ENCODE assay signal across 9 mouse cellular contexts in the genomic region with DNA sequence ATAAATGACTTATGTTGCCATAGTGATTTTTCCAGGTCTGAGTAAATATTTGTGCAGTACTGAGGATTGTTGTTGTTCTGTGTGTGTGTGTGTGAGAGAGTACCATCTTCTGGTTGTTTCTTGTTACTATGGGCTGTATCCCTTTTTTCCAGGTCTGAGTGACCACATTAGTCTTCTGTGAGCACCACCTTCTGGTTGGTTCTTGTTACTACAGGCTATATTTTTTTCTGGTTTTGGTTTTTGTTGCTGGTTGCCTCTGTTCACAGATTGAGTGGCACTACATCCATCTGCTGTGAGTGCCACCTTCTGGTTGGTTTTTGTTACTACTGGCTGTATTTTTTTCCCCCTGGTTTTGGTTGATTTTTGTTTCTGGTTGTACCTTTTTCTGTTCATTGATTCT. TPM values are rescaled to one million over a fixed set of nuclear protein-coding genes. Genes with fewer than 3 reads are reported as not detected.
DNase-seq lines count a peak whose midpoint lies in the region; ATAC-seq and TF ChIP-seq lines count a peak whose summit lies in the region.
"Had no signal": no experiment of that assay in that cellular context is flagged by ENCODE, and none has a peak within 500 bp of the region (broad histone marks: within the 10 kb centered on the region; RNA-seq: fewer than 3 reads in every experiment).

No protein-coding gene starts in this region.

- no peaks in the 10 kb centered on the region for H3K4me1 ChIP-seq in liver, embryonic 14.5 days (replicated peaks; ENCODE audit: control insufficient read depth in 2 of 2, insufficient read depth in 2 of 2, low read length in 1 of 2)
- H3K4me1 ChIP-seq in liver, embryonic 11.5 days (replicated peaks; ENCODE audit: control insufficient read depth, insufficient read depth, low read length): no peaks in the 10 kb centered on the region
- no peaks in the 10 kb centered on the region for H3K4me1 ChIP-seq in forebrain, embryonic 10.5 days

- no peaks in the 10 kb centered on the region for H3K27me3 ChIP-seq in liver, embryonic 14.5 days (ENCODE audit: control insufficient read depth, insufficient read depth, low read length)
- H3K27me3 ChIP-seq in liver, embryonic 11.5 days (replicated peaks; ENCODE audit: control insufficient read depth, insufficient read depth, low read length): no peaks in the 10 kb centered on the region
- no peaks in the 10 kb centered on the region for H3K27me3 ChIP-seq in forebrain, embryonic 10.5 days (ENCODE audit: poor library complexity, severe bottlenecking)

- no peak for ATAC-seq in liver, embryonic 14.5 days (ENCODE audit: insufficient read depth)
- no peak for ATAC-seq in liver, embryonic 11.5 days (replicated peaks; ENCODE audit: low FRiP score)

- H3K4me3 ChIP-seq in liver, embryonic 14.5 days (ENCODE audit: insufficient read depth in 1 of 2, low read depth in 2 of 2, low read length in 2 of 2): no peak overlapping the region
- H3K4me3 ChIP-seq in liver, embryonic 11.5 days (ENCODE audit: low read depth, low read length): no peak overlapping the region
- H3K4me3 ChIP-seq in forebrain, embryonic 10.5 days: no peak overlapping the region

- no peak overlapping the region for H3K9ac ChIP-seq in liver, embryonic 14.5 days (replicated peaks)
- H3K9ac ChIP-seq in liver, embryonic 11.5 days (ENCODE audit: low read depth, low read length): no peak overlapping the region

- H3K36me3 ChIP-seq in liver, embryonic 14.5 days (replicated peaks; ENCODE audit: control insufficient read depth, insufficient read depth, low read depth): no peaks in the 10 kb centered on the region
- no peaks in the 10 kb centered on the region for H3K36me3 ChIP-seq in liver, embryonic 11.5 days (ENCODE audit: control insufficient read depth, insufficient read depth, low read length)
- H3K36me3 ChIP-seq in forebrain, embryonic 10.5 days (replicated peaks): no peaks in the 10 kb centered on the region

- no peaks in the 10 kb centered on the region for H3K9me3 ChIP-seq in liver, embryonic 14.5 days (ENCODE audit: control insufficient read depth, low read length)
- H3K9me3 ChIP-seq in liver, embryonic 11.5 days (ENCODE audit: control insufficient read depth, low read length): peaks cover 6% of the 10 kb centered on the region; the same call in 1 of the 2 replicates
- peaks cover 10% of the 10 kb centered on the region for H3K9me3 ChIP-seq in forebrain, embryonic 10.5 days

- TF ChIP-seq CTCF in liver, embryonic 14.5 days (IDR thresholded peaks at IDR 0.05; ENCODE audit: low read depth): peak; percentile 64; the same call in 1 of the 2 replicates

- no peak for TF ChIP-seq EP300 in liver, embryonic 14.5 days (IDR thresholded peaks at IDR 0.05; ENCODE audit: low read depth)

- H3K27ac ChIP-seq in liver, embryonic 14.5 days: no peak overlapping the region
- no peak overlapping the region for H3K27ac ChIP-seq in liver, embryonic 11.5 days (ENCODE audit: low read depth, low read length)
- H3K27ac ChIP-seq in forebrain, embryonic 10.5 days: no peak overlapping the region

- DNase-seq in adrenal gland, postnatal 10 days: peak; percentile 28
- DNase-seq in adrenal gland, postnatal 4 days (ENCODE audit: low spot score in 2 of 2): no peak
- peak; percentile 14 to 58 (median 23) for DNase-seq in liver, embryonic 14.5 days (ENCODE audit: low read depth in 3 of 3, low spot score in 3 of 3)
- DNase-seq in liver, embryonic 11.5 days (ENCODE audit: low spot score): no peak
- peak; percentile 61 to 68 for DNase-seq in cerebellum, adult 18-20 months
- peak; percentile 77 for DNase-seq in induced T-regulatory cell, adult 2 months (ENCODE audit: low read depth)
- DNase-seq in naive thymus-derived CD4-positive, alpha-beta T cell, adult 2 months (ENCODE audit: low read depth): peak; percentile 81
- no peak for DNase-seq in forebrain, embryonic 10.5 days (ENCODE audit: extremely low spot score, low spot score)

- H3K4me2 ChIP-seq in liver, embryonic 14.5 days (ENCODE audit: low read depth): no peak overlapping the region
- H3K4me2 ChIP-seq in liver, embryonic 11.5 days: no peak overlapping the region

RNA-seq across cellular contexts. Expression of gene Mrpl40, which starts 18.1 kb away (rescaled TPM):
- 10 to 100 TPM; 61.2 to 66.6 TPM for total RNA-seq in adrenal gland, postnatal 10 days (2021)
- 10 to 100 TPM; 62.5 to 62.6 TPM for total RNA-seq in adrenal gland, postnatal 4 days (2021)
- 12.0 and 18.7 TPM in 2 replicates for polyA plus RNA-seq in liver, embryonic 14.5 days (2012; rRNA removed)
- 52.7 and 53.8 TPM in 2 replicates for polyA plus RNA-seq in liver, embryonic 14.5 days (2014; fragmentation: Nextera tagmentation; extraction: Ambion mirVana)
- polyA plus RNA-seq in liver, embryonic 11.5 days (2014; fragmentation: Nextera tagmentation; extraction: Ambion mirVana): 134 and 136 TPM in 2 replicates
- polyA plus RNA-seq in forebrain, embryonic 10.5 days (2016; fragmentation: Nextera tagmentation; extraction: Ambion mirVana): 137 and 140 TPM in 2 replicates

RNA-seq across cellular contexts. Expression of gene Hira, which starts 18.3 kb away (rescaled TPM):
- 10 to 100 TPM; 36.3 to 44.4 TPM for total RNA-seq in adrenal gland, postnatal 10 days (2021)
- 10 to 100 TPM; 55.5 to 72.1 TPM for total RNA-seq in adrenal gland, postnatal 4 days (2021)
- 23.2 and 23.7 TPM in 2 replicates for polyA plus RNA-seq in liver, embryonic 14.5 days (2012; rRNA removed)
- 4.9 and 5.9 TPM in 2 replicates for polyA plus RNA-seq in liver, embryonic 14.5 days (2014; fragmentation: Nextera tagmentation; extraction: Ambion mirVana)
- polyA plus RNA-seq in liver, embryonic 11.5 days (2014; fragmentation: Nextera tagmentation; extraction: Ambion mirVana): 9.4 and 13.1 TPM in 2 replicates
- polyA plus RNA-seq in forebrain, embryonic 10.5 days (2016; fragmentation: Nextera tagmentation; extraction: Ambion mirVana): 20.5 and 25.8 TPM in 2 replicates

RNA-seq across cellular contexts. Expression of gene Gm28539, which starts 22.2 kb away (rescaled TPM):
- under 1 TPM; 0.39 to 0.70 TPM for total RNA-seq in adrenal gland, postnatal 10 days (2021)
- total RNA-seq in adrenal gland, postnatal 4 days (2021): 10 to 100 TPM in 1 of 2 experiments, 1 to 10 TPM in 1; 6.5 to 10.2 TPM
- polyA plus RNA-seq in liver, embryonic 14.5 days (2012; rRNA removed): not detected in 2 replicates
- not detected in 2 replicates for polyA plus RNA-seq in liver, embryonic 14.5 days (2014; fragmentation: Nextera tagmentation; extraction: Ambion mirVana)
- polyA plus RNA-seq in liver, embryonic 11.5 days (2014; fragmentation: Nextera tagmentation; extraction: Ambion mirVana): 0.11 TPM in 1 of 2 replicates, not detected in the other
- polyA plus RNA-seq in forebrain, embryonic 10.5 days (2016; fragmentation: Nextera tagmentation; extraction: Ambion mirVana): not detected in 2 replicates
- polyA plus RNA-seq: heart, embryonic 16.5 days had no signal

RNA-seq across cellular contexts. Expression of gene 2510002D24Rik, which starts 22.2 kb away (rescaled TPM):
- total RNA-seq in adrenal gland, postnatal 10 days (2021): 10 to 100 TPM; 17.9 to 24.1 TPM
- total RNA-seq in adrenal gland, postnatal 4 days (2021): 10 to 100 TPM; 23.8 to 27.5 TPM
- polyA plus RNA-seq in liver, embryonic 14.5 days (2012; rRNA removed): 20.5 and 23.6 TPM in 2 replicates
- polyA plus RNA-seq in liver, embryonic 14.5 days (2014; fragmentation: Nextera tagmentation; extraction: Ambion mirVana): 10.1 and 11.0 TPM in 2 replicates
- polyA plus RNA-seq in liver, embryonic 11.5 days (2014; fragmentation: Nextera tagmentation; extraction: Ambion mirVana): 41.9 and 51.5 TPM in 2 replicates
- polyA plus RNA-seq in forebrain, embryonic 10.5 days (2016; fragmentation: Nextera tagmentation; extraction: Ambion mirVana): 29.7 and 31.3 TPM in 2 replicates

RNA-seq across cellular contexts. Expression of gene Cdc45, which starts 46.8 kb away (rescaled TPM):
- total RNA-seq in adrenal gland, postnatal 10 days (2021): 10 to 100 TPM; 12.9 to 14.6 TPM
- 10 to 100 TPM; 18.0 to 19.7 TPM for total RNA-seq in adrenal gland, postnatal 4 days (2021)
- 40.7 and 45.8 TPM in 2 replicates for polyA plus RNA-seq in liver, embryonic 14.5 days (2012; rRNA removed)
- polyA plus RNA-seq in liver, embryonic 14.5 days (2014; fragmentation: Nextera tagmentation; extraction: Ambion mirVana): 40.6 and 45.4 TPM in 2 replicates
- polyA plus RNA-seq in liver, embryonic 11.5 days (2014; fragmentation: Nextera tagmentation; extraction: Ambion mirVana): 66.7 and 76.8 TPM in 2 replicates
- polyA plus RNA-seq in forebrain, embryonic 10.5 days (2016; fragmentation: Nextera tagmentation; extraction: Ambion mirVana): 83.9 and 85.3 TPM in 2 replicates

Comparison
In these comparisons a context has a peak if more than half of its experiments do, and no peak if none do; other contexts are left out.
1. DNase-seq: peak in adrenal gland, postnatal 10 days (single experiment), liver, embryonic 14.5 days (3 of 3), cerebellum, adult 18-20 months (2 of 2), induced T-regulatory cell, adult 2 months (single experiment) and naive thymus-derived CD4-positive, alpha-beta T cell, adult 2 months (single experiment); none in adrenal gland, postnatal 4 days (0 of 2), liver, embryonic 11.5 days (single experiment) and forebrain, embryonic 10.5 days (single experiment).